Mouse (Mus musculus): Measurements from ENCODE around the gene Fam129b.

The Fam129b gene

GRCm38 (mm10) chr2:32965511-32966183, 89.7 kb downstream of the Fam129b start:
- no peak for DNase-seq (ENCODE audit: low read depth)

- no peak for DNase-seq (ENCODE audit: low read depth)
Observed at GRCm38 (mm10) chr2:32966184-32966688, 90.3 kb downstream of the Fam129b start.

- DNase-seq (ENCODE audit: low read depth) = peak; percentile 73
Observed at GRCm38 (mm10) chr2:32966689-32967631, 91.0 kb downstream of the Fam129b start.

GRCm38 (mm10) chr2:32968024-32968614, 92.2 kb downstream of the Fam129b start:
- no peak for DNase-seq (ENCODE audit: low read depth)

GRCm38 (mm10) chr2:32969326-32969725, 93.4 kb downstream of the Fam129b start:
- DNase-seq (ENCODE audit: low read depth) = no peak

- no peak for DNase-seq (ENCODE audit: low read depth)
Observed at GRCm38 (mm10) chr2:32971235-32971634, 95.3 kb downstream of the Fam129b start.

GRCm38 (mm10) chr2:32974216-32974615, 98.3 kb downstream of the Fam129b start:
- no peak for DNase-seq (ENCODE audit: low read depth)

All from fibroblast of lung, adult 2 months (primary cell).